Mouse (Mus musculus) lung, postnatal 0 days (tissue): ENCODE results near the gene 9230112D13Rik.

Experiments
- CTCF ChIP-seq: IDR thresholded peaks from 2 replicates; pipeline ENCODE4 v1.5.1; 2016; ENCODE audit warnings: antibody characterized with exemption, mild to moderate bottlenecking
- EP300 ChIP-seq: IDR thresholded peaks from 2 replicates; pipeline ENCODE4 v1.6.1; 2016; ENCODE audit warnings: antibody characterized with exemption, mild to moderate bottlenecking, control low read depth

DNA sequence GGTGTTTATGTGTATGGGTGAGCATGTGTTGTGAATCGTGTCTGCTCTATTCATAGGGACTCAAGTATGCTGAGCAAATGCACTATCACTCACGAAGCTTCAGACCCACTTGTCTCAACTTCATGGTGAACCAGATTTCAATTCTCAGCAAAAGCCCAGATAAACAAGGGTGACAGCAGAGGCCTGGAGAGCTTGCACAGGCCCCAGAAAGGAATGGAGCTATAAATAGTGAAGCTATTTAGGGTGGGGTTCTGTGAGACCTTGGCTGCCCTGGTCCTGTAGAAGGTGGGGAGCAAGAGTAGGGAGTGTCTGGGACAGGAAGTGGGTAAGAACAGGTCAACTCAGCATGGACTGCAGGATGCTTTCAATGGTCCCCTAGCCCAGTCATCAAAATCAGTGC is 21.9 kb upstream of the 9230112D13Rik start:
- TF ChIP-seq CTCF (no peak), EP300 (no peak)
